Mouse (Mus musculus): ENCODE data around the gene 2310011J03Rik. TPM values are rescaled to one million over a fixed set of nuclear protein-coding genes. Genes with fewer than 3 reads are reported as not detected.
A peak's percentile ranks its signal among the peaks of the same experiment; 100 is the strongest.

The 2310011J03Rik gene
- polyA plus RNA-seq, 1 experiment = 93.8 TPM

DNA sequence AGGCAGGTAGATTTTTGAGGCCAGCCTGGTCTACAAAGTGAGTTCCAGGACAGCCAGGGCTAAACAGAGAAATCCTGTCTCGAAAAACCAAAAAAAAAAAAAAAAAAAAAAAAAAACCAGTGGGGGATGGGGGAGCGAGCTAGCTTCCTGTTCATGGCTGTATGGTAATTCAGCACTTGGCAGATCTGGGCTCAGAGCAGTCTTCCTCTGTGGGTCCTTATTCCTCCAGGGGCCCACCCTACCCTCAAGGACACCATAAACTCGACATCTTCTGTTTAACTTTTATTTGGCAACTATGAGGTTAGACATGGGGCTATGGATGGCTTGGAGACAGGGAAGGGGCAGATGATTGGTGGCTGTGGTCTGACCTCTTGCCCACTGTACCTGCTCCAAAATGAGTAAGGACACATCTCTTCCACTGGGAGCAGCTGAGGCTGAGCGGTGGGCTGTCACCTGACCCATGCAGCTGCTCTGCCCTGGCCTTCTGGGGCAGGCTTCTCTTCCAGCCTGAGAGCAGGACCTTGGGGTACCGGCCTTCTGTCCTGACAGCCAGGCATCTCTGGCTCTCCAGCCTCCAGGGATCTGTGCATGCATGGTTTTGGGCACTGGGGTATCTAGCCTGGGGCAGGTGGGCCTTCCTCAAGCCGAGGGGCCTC, 805 bp upstream of the 2310011J03Rik start:
- no peak for DNase-seq
- TF ChIP-seq CTCF (IDR thresholded peaks at IDR 0.05; ENCODE audit: borderline replicate concordance, control insufficient read depth, extremely low read depth, insufficient read depth, low read length, poor library complexity) (no peak), POLR2A (IDR thresholded peaks at IDR 0.05; ENCODE audit: control insufficient read depth, extremely low read depth, insufficient read depth, low read length, poor library complexity) (0 out of 2 replicates have a peak, but pooled peaks have one; percentile 11)
- Histone ChIP-seq H3K4me1 (replicated peaks; ENCODE audit: control insufficient read depth, insufficient read depth, low read length) (peaks cover 40% of the 10 kb centered on the region), H3K27ac (ENCODE audit: control insufficient read depth, insufficient read depth, low read length) (peak overlapping the region; percentile 54), H3K4me3 (ENCODE audit: control insufficient read depth, insufficient read depth, low read length) (no peak overlapping the region), H3K36me3 (ENCODE audit: control insufficient read depth, insufficient read depth, low read length) (no peaks in the 10 kb centered on the region), H3K27me3 (ENCODE audit: control insufficient read depth, insufficient read depth, low read length) (no peaks in the 10 kb centered on the region)
- WGBS = 59% methylated on average over 6 of the region's 6 CpGs

DNA sequence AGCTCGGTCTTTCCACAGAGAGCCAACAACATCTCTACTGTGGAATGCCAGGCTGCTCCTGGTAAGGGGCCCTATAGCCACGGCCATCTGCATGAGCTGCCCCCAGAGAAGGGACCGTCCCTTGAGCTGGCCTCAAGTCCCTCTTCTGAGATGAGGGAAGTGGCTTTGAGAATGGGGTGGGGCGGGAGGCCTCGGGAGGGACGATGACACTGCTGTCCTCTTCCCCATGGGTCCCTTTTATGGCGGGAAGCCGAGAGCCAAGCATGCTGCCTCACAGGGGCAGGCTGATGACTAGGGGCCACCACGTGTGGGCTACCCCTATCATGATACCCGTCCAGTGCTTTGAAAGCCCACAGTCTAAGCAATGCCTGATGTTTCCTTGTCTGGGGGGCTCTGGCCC, 3.3 kb downstream of the 2310011J03Rik start:
- no peak for DNase-seq
- H3K36me3 ChIP-seq (ENCODE audit: control insufficient read depth, insufficient read depth, low read length) = no peaks in the 10 kb centered on the region
- peaks cover 25% of the 10 kb centered on the region for H3K4me1 ChIP-seq (replicated peaks; ENCODE audit: control insufficient read depth, insufficient read depth, low read length)
- H3K27me3 ChIP-seq (ENCODE audit: control insufficient read depth, insufficient read depth, low read length) = no peaks in the 10 kb centered on the region; the same call in 1 of the 2 replicates
- H3K27ac ChIP-seq (ENCODE audit: control insufficient read depth, insufficient read depth, low read length) = no peak overlapping the region
- H3K4me3 ChIP-seq (ENCODE audit: control insufficient read depth, insufficient read depth, low read length) = no peak overlapping the region
- TF ChIP-seq POLR2A (IDR thresholded peaks at IDR 0.05; ENCODE audit: control insufficient read depth, extremely low read depth, insufficient read depth, low read length, poor library complexity) (no peak), CTCF (IDR thresholded peaks at IDR 0.05; ENCODE audit: borderline replicate concordance, control insufficient read depth, extremely low read depth, insufficient read depth, low read length, poor library complexity) (no peak)
- 55% methylated on average over 10 of the region's 10 CpGs for WGBS

- no peaks in the 10 kb centered on the region; the same call in 1 of the 2 replicates for H3K27me3 ChIP-seq (ENCODE audit: control insufficient read depth, insufficient read depth, low read length)
- H3K27ac ChIP-seq (ENCODE audit: control insufficient read depth, insufficient read depth, low read length) = no peak overlapping the region
- no peak for DNase-seq
- TF ChIP-seq CTCF (IDR thresholded peaks at IDR 0.05; ENCODE audit: borderline replicate concordance, control insufficient read depth, extremely low read depth, insufficient read depth, low read length, poor library complexity) = no peak
- TF ChIP-seq POLR2A (IDR thresholded peaks at IDR 0.05; ENCODE audit: control insufficient read depth, extremely low read depth, insufficient read depth, low read length, poor library complexity) = no peak
- WGBS = 83% methylated on average over 11 of the region's 11 CpGs
- H3K36me3 ChIP-seq (ENCODE audit: control insufficient read depth, insufficient read depth, low read length) = no peaks in the 10 kb centered on the region
- H3K4me1 ChIP-seq (replicated peaks; ENCODE audit: control insufficient read depth, insufficient read depth, low read length) = peaks cover 19% of the 10 kb centered on the region
- no peak overlapping the region for H3K4me3 ChIP-seq (ENCODE audit: control insufficient read depth, insufficient read depth, low read length)
Observed at GRCm38 (mm10) chr10:80316359-80316781, 4.0 kb downstream of the 2310011J03Rik start.

- H3K27me3 ChIP-seq (ENCODE audit: control insufficient read depth, insufficient read depth, low read length) = no peaks in the 10 kb centered on the region; the same call in 1 of the 2 replicates
- DNase-seq = no peak
- H3K36me3 ChIP-seq (ENCODE audit: control insufficient read depth, insufficient read depth, low read length) = no peaks in the 10 kb centered on the region
- H3K4me3 ChIP-seq (ENCODE audit: control insufficient read depth, insufficient read depth, low read length) = no peak overlapping the region
- TF ChIP-seq CTCF (IDR thresholded peaks at IDR 0.05; ENCODE audit: borderline replicate concordance, control insufficient read depth, extremely low read depth, insufficient read depth, low read length, poor library complexity) = no peak
- TF ChIP-seq POLR2A (IDR thresholded peaks at IDR 0.05; ENCODE audit: control insufficient read depth, extremely low read depth, insufficient read depth, low read length, poor library complexity) = no peak
- 69% methylated on average over 27 of the region's 27 CpGs for WGBS
- H3K4me1 ChIP-seq (replicated peaks; ENCODE audit: control insufficient read depth, insufficient read depth, low read length) = peaks cover 10% of the 10 kb centered on the region
- no peak overlapping the region for H3K27ac ChIP-seq (ENCODE audit: control insufficient read depth, insufficient read depth, low read length)
Observed at GRCm38 (mm10) chr10:80315315-80315714, 5.0 kb downstream of the 2310011J03Rik start.

DNA sequence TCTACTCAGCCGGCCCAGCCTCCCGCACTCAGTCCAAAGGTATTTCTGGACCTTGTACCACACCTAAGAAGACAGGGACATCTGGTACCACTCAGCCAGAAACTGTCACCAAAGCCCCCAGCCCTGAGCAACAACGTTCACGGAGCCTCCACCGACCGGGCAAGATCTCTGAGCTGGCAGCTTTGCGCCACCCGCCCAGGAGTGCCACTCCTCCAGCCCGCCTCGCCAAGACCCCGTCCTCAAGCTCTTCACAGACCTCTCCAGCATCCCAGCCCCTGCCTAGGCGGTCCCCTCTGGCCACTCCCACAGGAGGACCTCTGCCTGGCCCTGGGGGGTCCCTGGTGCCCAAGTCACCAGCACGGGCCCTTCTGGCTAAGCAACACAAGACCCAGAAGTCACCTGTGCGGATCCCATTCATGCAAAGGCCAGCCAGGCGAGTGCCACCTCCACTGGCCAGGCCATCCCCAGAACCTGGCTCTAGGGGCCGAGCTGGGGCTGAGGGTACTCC, 5.8 kb downstream of the 2310011J03Rik start:
- DNase-seq = no peak
- Histone ChIP-seq H3K4me3 (ENCODE audit: control insufficient read depth, insufficient read depth, low read length) (no peak overlapping the region), H3K27ac (ENCODE audit: control insufficient read depth, insufficient read depth, low read length) (no peak overlapping the region), H3K27me3 (ENCODE audit: control insufficient read depth, insufficient read depth, low read length) (no peaks in the 10 kb centered on the region; the same call in 1 of the 2 replicates), H3K4me1 (replicated peaks; ENCODE audit: control insufficient read depth, insufficient read depth, low read length) (peaks cover 8% of the 10 kb centered on the region), H3K36me3 (ENCODE audit: control insufficient read depth, insufficient read depth, low read length) (no peaks in the 10 kb centered on the region)
- TF ChIP-seq POLR2A (IDR thresholded peaks at IDR 0.05; ENCODE audit: control insufficient read depth, extremely low read depth, insufficient read depth, low read length, poor library complexity) (no peak), CTCF (IDR thresholded peaks at IDR 0.05; ENCODE audit: borderline replicate concordance, control insufficient read depth, extremely low read depth, insufficient read depth, low read length, poor library complexity) (no peak)
- 79% methylated on average over 16 of the region's 16 CpGs for WGBS

DNA sequence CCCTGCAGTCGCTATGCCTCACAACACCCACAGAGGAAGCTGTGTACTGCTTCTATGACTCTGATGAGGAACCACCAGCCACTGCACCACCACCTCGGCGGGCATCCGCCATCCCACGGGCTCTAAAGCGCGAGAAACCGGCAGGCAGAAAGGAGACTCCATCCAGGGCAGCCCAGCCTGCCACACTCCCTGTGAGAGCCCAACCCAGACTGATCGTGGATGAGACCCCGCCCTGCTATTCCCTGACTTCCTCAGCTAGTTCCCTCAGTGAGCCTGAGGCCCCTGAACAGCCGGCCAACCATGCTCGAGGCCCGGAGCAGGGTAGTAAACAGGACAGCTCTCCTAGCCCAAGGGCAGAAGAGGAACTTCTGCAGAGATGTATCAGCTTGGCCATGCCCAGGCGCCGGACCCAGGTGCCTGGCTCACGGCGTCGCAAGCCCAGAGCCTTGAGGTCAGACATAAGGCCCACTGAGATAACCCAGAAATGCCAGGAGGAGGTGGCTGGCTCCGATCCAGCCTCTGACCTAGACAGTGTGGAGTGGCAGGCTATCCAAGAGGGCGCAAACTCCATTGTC, 6.6 kb downstream of the 2310011J03Rik start:
- Histone ChIP-seq H3K36me3 (ENCODE audit: control insufficient read depth, insufficient read depth, low read length) (no peaks in the 10 kb centered on the region), H3K27ac (ENCODE audit: control insufficient read depth, insufficient read depth, low read length) (no peak overlapping the region), H3K27me3 (ENCODE audit: control insufficient read depth, insufficient read depth, low read length) (no peaks in the 10 kb centered on the region; the same call in 1 of the 2 replicates), H3K4me1 (replicated peaks; ENCODE audit: control insufficient read depth, insufficient read depth, low read length) (no peaks in the 10 kb centered on the region), H3K4me3 (ENCODE audit: control insufficient read depth, insufficient read depth, low read length) (no peak overlapping the region)
- WGBS = 10% methylated on average over 20 of the region's 20 CpGs
- DNase-seq = no peak
- TF ChIP-seq POLR2A (IDR thresholded peaks at IDR 0.05; ENCODE audit: control insufficient read depth, extremely low read depth, insufficient read depth, low read length, poor library complexity) (no peak), CTCF (IDR thresholded peaks at IDR 0.05; ENCODE audit: borderline replicate concordance, control insufficient read depth, extremely low read depth, insufficient read depth, low read length, poor library complexity) (no peak)

All from thymus, adult 2 months (tissue).